Mouse (Mus musculus) T-helper 1 cell (primary cell): ENCODE results near the gene Entpd4b.
"Not testable (repeated sequence)": the region's sequence is repeated elsewhere in the genome, so short reads cannot be mapped to it uniquely, and the experiment has no call there.

Source experiments
- in situ Hi-C: fragments of 300-600 bp; cut with MboI, MseI; formaldehyde crosslinking; loops from one replicate; pipeline ENCODE4 v1.15.1; 2025; ENCODE audit warnings: high pct_unique_total_duplicates

The Entpd4b gene

GRCm38 (mm10) chr14:69555110-69555831 lies at the start of gene Entpd4b:
Gene Entpd4b, plus strand, starts transcription at chr14:69555424.
- in situ Hi-C loops = not testable (repeated sequence)

GRCm38 (mm10) chr14:69507000-69507399 lies 48.2 kb upstream of the Entpd4b start:
- in situ Hi-C loops = not testable (repeated sequence)

- in situ Hi-C loops = not testable (repeated sequence)
These were observed 42.8 kb upstream of the Entpd4b start, which contains the start of gene Gm27179 for GRCm38 (mm10) chr14:69512449-69512848. Gene Gm27179, minus strand, starts transcription at chr14:69512549.

- in situ Hi-C loops = not testable (repeated sequence)
These were observed 34.4 kb upstream of the Entpd4b start for GRCm38 (mm10) chr14:69520810-69521209.

DNA sequence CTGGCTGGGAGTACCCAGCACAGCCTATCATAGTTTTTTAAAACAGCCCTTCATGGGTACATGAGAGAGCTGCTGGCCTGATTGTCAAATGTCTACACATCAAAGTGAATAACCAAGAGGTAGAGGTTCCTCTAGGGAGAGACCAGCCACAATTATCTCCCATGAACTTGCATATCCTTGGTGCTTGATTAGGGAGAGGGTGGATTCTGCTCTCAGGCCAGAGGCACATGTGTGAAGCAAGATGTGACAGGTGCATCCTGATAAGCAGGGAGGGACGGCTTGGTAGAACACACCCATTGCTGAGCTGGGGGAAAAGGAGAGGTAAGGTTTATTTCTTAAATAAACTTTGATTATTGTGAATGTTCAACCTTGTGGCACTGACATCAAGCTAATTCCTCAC lies 32.2 kb upstream of the Entpd4b start:
- in situ Hi-C loops = not testable (repeated sequence)

GRCm38 (mm10) chr14:69526202-69526601 lies 29.0 kb upstream of the Entpd4b start:
- in situ Hi-C loops = not testable (repeated sequence)

- in situ Hi-C loops = not testable (repeated sequence)
These were observed 18.7 kb upstream of the Entpd4b start for GRCm38 (mm10) chr14:69536539-69536938.

GRCm38 (mm10) chr14:69540113-69540512 lies 15.1 kb upstream of the Entpd4b start:
- in situ Hi-C loops = not testable (repeated sequence)

DNA sequence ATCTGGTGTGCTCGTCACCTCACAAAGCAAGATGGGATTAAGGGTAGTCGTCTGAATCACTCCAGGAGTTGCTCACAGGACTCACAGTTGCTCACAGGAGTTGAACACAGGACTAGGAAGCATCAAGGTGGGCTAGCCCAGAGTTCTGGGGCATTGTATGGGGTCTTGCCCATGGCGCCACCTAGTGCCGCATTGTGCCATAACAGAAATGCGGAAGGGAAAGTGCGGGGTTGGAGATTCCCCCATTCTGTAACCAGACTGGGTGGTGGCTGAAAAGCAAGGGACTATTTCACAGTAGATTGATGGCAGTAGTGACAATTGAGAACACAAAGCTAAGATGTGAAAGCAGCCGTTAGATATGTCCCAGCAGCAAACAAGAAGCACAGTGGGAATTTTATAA lies 12.5 kb upstream of the Entpd4b start:
- in situ Hi-C loops = not testable (repeated sequence)

DNA sequence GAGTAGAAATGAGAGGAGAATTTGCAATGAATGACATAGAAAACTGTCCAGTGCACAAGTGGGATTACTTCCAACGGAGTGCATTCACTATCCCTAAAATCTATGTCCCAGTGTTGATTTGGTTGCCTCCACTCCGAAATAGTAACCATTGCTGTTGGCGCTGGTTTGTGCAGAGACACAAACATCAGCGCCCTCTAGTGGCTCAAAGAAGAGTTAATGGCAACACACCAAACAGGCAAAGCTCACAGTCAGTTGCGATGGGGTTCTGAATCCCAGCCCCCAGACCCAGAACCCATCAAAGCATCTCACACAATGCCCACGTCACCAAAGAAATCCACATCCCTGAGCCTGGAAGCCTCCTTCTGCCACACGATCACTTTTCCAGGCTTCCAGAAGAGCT lies 11.2 kb upstream of the Entpd4b start:
- in situ Hi-C loops = not testable (repeated sequence)

GRCm38 (mm10) chr14:69545052-69545451 lies 10.2 kb upstream of the Entpd4b start:
- in situ Hi-C loops = not testable (repeated sequence)

- in situ Hi-C loops = not testable (repeated sequence)
These were observed 7.9 kb upstream of the Entpd4b start for GRCm38 (mm10) chr14:69547310-69547709.

DNA sequence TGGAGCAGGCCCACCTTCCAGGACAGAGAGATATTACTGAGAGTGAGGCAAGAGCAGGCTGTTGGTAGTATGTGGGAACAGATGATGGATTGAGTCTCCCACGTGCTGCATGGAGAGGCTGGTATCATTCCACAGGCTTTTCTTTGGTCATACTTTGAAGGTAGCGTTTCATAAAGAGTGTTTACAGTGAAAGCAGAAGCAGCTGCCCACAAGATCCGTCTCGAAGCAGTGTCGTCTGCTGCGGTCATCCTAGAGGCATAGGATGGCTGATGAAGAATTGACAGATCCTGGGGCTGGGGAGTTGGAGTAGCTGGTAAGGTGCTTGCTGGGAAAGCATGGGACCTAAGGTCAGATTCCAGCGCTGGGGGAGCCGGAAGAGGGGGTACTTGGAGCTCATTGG lies 1.6 kb downstream of the Entpd4b start:
- in situ Hi-C loops = not testable (repeated sequence)

DNA sequence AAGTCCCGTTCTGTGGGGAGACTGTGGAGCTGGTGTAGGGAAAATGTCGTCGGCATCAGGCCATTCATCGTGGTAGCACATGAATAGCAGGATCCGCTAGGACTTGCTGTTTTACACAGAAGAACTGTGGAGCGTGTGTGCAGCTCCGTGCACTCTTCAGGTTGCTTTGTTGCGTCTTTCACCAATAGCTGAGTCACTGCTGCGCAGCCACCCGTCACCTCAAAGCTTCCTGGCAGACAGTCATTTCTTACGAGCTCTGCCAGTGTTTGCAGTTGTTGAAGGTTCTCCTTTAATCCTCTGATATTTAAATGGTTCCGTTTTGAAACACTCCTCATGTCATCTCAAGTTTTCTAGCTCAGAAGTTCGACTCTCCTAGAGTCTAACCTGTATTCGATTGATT lies 2.3 kb downstream of the Entpd4b start:
- in situ Hi-C loops = not testable (repeated sequence)
